Mouse (Mus musculus) lung, adult 2 months (tissue): ENCODE data around the gene Myo1h.

ENCODE experiments used
- CTCF ChIP-seq: fragments of 200-500 bp; IDR thresholded peaks from 2 replicates; pipeline ENCODE4 v1.5.1; 2011; ENCODE audit warnings: mild to moderate bottlenecking, low read length, control low read depth; ENCODE audit not compliant: insufficient read depth
- POLR2A ChIP-seq: fragments of 200-500 bp; IDR thresholded peaks from 2 replicates; pipeline ENCODE4 v1.6.1; 2011; ENCODE audit warnings: low read depth, mild to moderate bottlenecking, control low read depth, low read length, borderline replicate concordance; ENCODE audit errors: extremely low read depth

DNA sequence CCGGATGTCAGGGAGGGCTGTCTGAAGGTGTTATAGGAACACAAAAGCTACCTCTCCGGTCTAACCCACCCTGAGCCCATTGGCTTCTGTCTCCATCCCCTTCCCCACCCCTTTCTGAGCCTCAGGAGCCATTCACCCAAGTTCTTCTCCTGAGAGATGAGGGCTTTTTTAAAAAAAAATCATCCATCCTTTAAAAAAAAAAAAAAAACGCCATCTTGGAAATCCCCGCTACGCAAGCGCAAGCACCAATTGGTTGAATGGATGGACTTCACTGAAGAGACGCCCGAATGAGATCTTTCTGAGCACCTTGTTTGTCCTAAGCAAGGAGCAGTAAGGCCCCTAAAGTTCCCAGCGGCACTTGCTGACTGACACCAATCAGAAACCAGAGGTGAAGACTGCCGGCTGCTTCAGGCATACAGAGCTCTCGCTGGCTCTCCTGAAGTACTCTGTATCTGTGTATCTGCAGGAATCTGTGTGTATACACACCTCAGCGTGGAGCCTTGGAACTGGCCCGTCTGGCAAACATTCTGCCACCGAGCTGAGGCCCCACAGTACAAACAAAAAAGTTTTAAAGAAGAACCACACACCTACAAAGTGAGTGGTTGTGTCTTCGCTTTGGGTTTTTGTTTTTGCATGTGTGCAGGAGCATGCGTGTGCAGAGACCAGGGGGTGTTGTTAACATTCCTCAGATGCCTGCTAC is 1.9 kb upstream of the Myo1h start:
- no peak for TF ChIP-seq CTCF
- TF ChIP-seq POLR2A: no peak
